Mouse (Mus musculus) midbrain, embryonic 16.5 days (tissue): Measurements from ENCODE around the gene Cnot1. TPM values are rescaled to one million over a fixed set of nuclear protein-coding genes. Genes with fewer than 3 reads are reported as not detected.

ENCODE experiments used
- ATAC-seq: fragments of 200-750 bp; cut with Nextera tagmentation; 2 replicates; pipeline ENCODE4 v1.8.0; 2017; ENCODE audit warnings: moderate TSS enrichment
- H3K27ac ChIP-seq: fragments of 300-500 bp; sonication (generic); 2 replicates; pipeline ENCODE4 v1.5.1; 2014; ENCODE audit warnings: mild to moderate bottlenecking, low read length, mixed read lengths
- H3K27me3 ChIP-seq: fragments of 300-500 bp; sonication (generic); 2 replicates; pipeline ENCODE4 v1.6.1; 2014; ENCODE audit warnings: low read depth, low read length, mixed read lengths; ENCODE audit not compliant: control insufficient read depth, insufficient read depth
- H3K36me3 ChIP-seq: fragments of 300-500 bp; sonication (generic); 2 replicates; pipeline ENCODE4 v1.6.1; 2014; ENCODE audit warnings: mild to moderate bottlenecking, low read length, moderate library complexity, mixed read lengths; ENCODE audit not compliant: control insufficient read depth, insufficient read depth
- H3K4me1 ChIP-seq: fragments of 300-500 bp; sonication (generic); 2 replicates; pipeline ENCODE4 v1.6.1; 2014; ENCODE audit warnings: mild to moderate bottlenecking, low read length, mixed read lengths; ENCODE audit not compliant: control insufficient read depth, insufficient read depth
- H3K4me2 ChIP-seq: fragments of 300-500 bp; sonication (generic); 2 replicates; pipeline ENCODE4 v1.6.1; 2014; ENCODE audit warnings: mild to moderate bottlenecking, low read length, mixed read lengths
- H3K4me3 ChIP-seq: fragments of 300-500 bp; sonication (generic); 2 replicates; pipeline ENCODE4 v1.5.1; 2014; ENCODE audit warnings: low read depth, mild to moderate bottlenecking, low read length, moderate library complexity, mixed read lengths
- H3K9ac ChIP-seq: fragments of 300-500 bp; sonication (generic); 2 replicates; pipeline ENCODE4 v1.6.1; 2014; ENCODE audit warnings: low read depth, low read length, mixed read lengths
- H3K9me3 ChIP-seq: fragments of 300-500 bp; sonication (generic); replicated peaks from 2 replicates; pipeline ENCODE4 v1.6.1; 2014; ENCODE audit warnings: mild to moderate bottlenecking, low read length, mixed read lengths; ENCODE audit not compliant: control insufficient read depth, poor library complexity, severe bottlenecking
- WGBS: fragments of 180-500 bp; shearing (Covaris S2); extraction: QIAGEN DNeasy Blood & Tissue Kit; methylation state at CpG from one replicate; pipeline ENCODE4 v1.1.7; 2014; 5-methylcytosine and 5-hydroxymethylcytosine counted together
- polyA plus RNA-seq: library from polyadenylated mRNA; unstranded; fragments of >200 nt; fragmentation: Nextera tagmentation; extraction: Ambion mirVana; gene quantifications from 2 replicates; pipeline ENCODE4 v1.2.1, GENCODE M21; 2015

Cnot1 gene
- 41.2 and 47.1 TPM in 2 replicates for polyA plus RNA-seq

GRCm38 (mm10) chr8:95807331-95807843 lies at the start of gene Cnot1:
Cnot1 (minus strand) TSS chr8:95807464.
- Histone ChIP-seq H3K4me1 (peaks cover 24% of the 10 kb centered on the region), H3K36me3 (no peaks in the 10 kb centered on the region), H3K9me3 (no peaks in the 10 kb centered on the region), H3K9ac (peak within 1 kb of the TSS; percentile 96), H3K27ac (peak within 1 kb of the TSS; percentile 97), H3K4me3 (peak within 1 kb of the TSS; percentile 95), H3K4me2 (peak within 1 kb of the TSS; percentile 79), H3K27me3 (no peaks in the 10 kb centered on the region)
- peak; percentile 97 for ATAC-seq
- WGBS, result under 1% methylated on average over 44 of the region's 44 CpGs

- H3K4me3 ChIP-seq, result no peak overlapping the region
- H3K36me3 ChIP-seq, result no peaks in the 10 kb centered on the region
- WGBS, result 89% methylated on average over 6 of the region's 6 CpGs
- no peaks in the 10 kb centered on the region for H3K27me3 ChIP-seq
- no peaks in the 10 kb centered on the region for H3K9me3 ChIP-seq
- ATAC-seq, result no peak
- H3K27ac ChIP-seq, result no peak overlapping the region
- no peak overlapping the region for H3K9ac ChIP-seq
- H3K4me2 ChIP-seq, result no peak overlapping the region
- H3K4me1 ChIP-seq, result peaks cover 11% of the 10 kb centered on the region
Measured at GRCm38 (mm10) chr8:95854174-95854573, 46.9 kb upstream of the Cnot1 start.

GRCm38 (mm10) chr8:95853102-95853843 lies 46.0 kb upstream of the Cnot1 start, which contains the start of gene Slc38a7:
Slc38a7 (minus strand) TSS chr8:95853539.
- Histone ChIP-seq H3K4me1 (peaks cover 11% of the 10 kb centered on the region), H3K9ac (peak within 1 kb of the TSS; percentile 70), H3K36me3 (no peaks in the 10 kb centered on the region), H3K27ac (0 out of 2 replicates have a peak within 1 kb of the TSS, but pooled peaks have one; percentile 31), H3K4me3 (peak within 1 kb of the TSS; percentile 53), H3K27me3 (no peaks in the 10 kb centered on the region), H3K9me3 (no peaks in the 10 kb centered on the region), H3K4me2 (peak within 1 kb of the TSS; percentile 85)
- peak; percentile 96 for ATAC-seq
- 6% methylated on average over 22 of the region's 22 CpGs for WGBS

- Histone ChIP-seq H3K27me3 (no peaks in the 10 kb centered on the region), H3K4me3 (peak overlapping the region; percentile 53), H3K4me1 (peaks cover 11% of the 10 kb centered on the region), H3K36me3 (no peaks in the 10 kb centered on the region), H3K27ac (no peak overlapping the region), H3K9me3 (no peaks in the 10 kb centered on the region), H3K9ac (peak overlapping the region; percentile 70), H3K4me2 (peak overlapping the region; percentile 85)
- no peak for ATAC-seq
- 76% methylated on average over 4 of the region's 4 CpGs for WGBS
Measured at GRCm38 (mm10) chr8:95852290-95852689, 45.0 kb upstream of the Cnot1 start.

GRCm38 (mm10) chr8:95850326-95850725 lies 43.1 kb upstream of the Cnot1 start:
- Histone ChIP-seq H3K9ac (no peak overlapping the region), H3K4me3 (no peak overlapping the region), H3K4me2 (no peak overlapping the region), H3K36me3 (0 out of 2 replicates have a peak, but pooled peaks cover under 1% of the 10 kb centered on the region), H3K27me3 (no peaks in the 10 kb centered on the region), H3K4me1 (peaks cover 11% of the 10 kb centered on the region), H3K9me3 (no peaks in the 10 kb centered on the region), H3K27ac (no peak overlapping the region)
- ATAC-seq, result no peak
- 97% methylated on average over 2 of the region's 2 CpGs for WGBS

- peaks cover 11% of the 10 kb centered on the region for H3K4me1 ChIP-seq
- ATAC-seq, result no peak
- no peak overlapping the region for H3K4me3 ChIP-seq
- H3K36me3 ChIP-seq, result peaks cover 10% of the 10 kb centered on the region; the same call in 1 of the 2 replicates
- H3K27me3 ChIP-seq, result no peaks in the 10 kb centered on the region
- no peak overlapping the region for H3K27ac ChIP-seq
- no peak overlapping the region for H3K9ac ChIP-seq
- 93% methylated on average over 19 of the region's 19 CpGs for WGBS
- no peak overlapping the region for H3K4me2 ChIP-seq
- H3K9me3 ChIP-seq, result no peaks in the 10 kb centered on the region
Measured at GRCm38 (mm10) chr8:95848734-95849464, 41.6 kb upstream of the Cnot1 start.

GRCm38 (mm10) chr8:95848061-95848551 lies 40.8 kb upstream of the Cnot1 start:
- H3K9ac ChIP-seq, result no peak overlapping the region
- H3K4me1 ChIP-seq, result peaks cover 9% of the 10 kb centered on the region
- no peaks in the 10 kb centered on the region for H3K27me3 ChIP-seq
- ATAC-seq, result no peak
- no peak overlapping the region for H3K4me2 ChIP-seq
- no peak overlapping the region for H3K4me3 ChIP-seq
- no peak overlapping the region for H3K27ac ChIP-seq
- 86% methylated on average over 24 of the region's 24 CpGs for WGBS
- H3K36me3 ChIP-seq, result peaks cover 13% of the 10 kb centered on the region; the same call in 1 of the 2 replicates
- H3K9me3 ChIP-seq, result no peaks in the 10 kb centered on the region

- Histone ChIP-seq H3K9ac (no peak overlapping the region), H3K4me3 (no peak overlapping the region), H3K36me3 (peaks cover 14% of the 10 kb centered on the region; the same call in 1 of the 2 replicates), H3K27ac (no peak overlapping the region), H3K4me2 (no peak overlapping the region), H3K9me3 (no peaks in the 10 kb centered on the region), H3K4me1 (no peaks in the 10 kb centered on the region), H3K27me3 (no peaks in the 10 kb centered on the region)
- 92% methylated on average over 7 of the region's 7 CpGs for WGBS
- ATAC-seq, result no peak
Measured at GRCm38 (mm10) chr8:95845026-95845425, 37.8 kb upstream of the Cnot1 start.
